Mouse (Mus musculus): ENCODE measurements around the gene Tas2r143. TPM values are rescaled to one million over a fixed set of nuclear protein-coding genes. Genes with fewer than 3 reads are reported as not detected.

Gene Tas2r143
- not detected in 2 replicates for polyA plus RNA-seq (2012)

DNA sequence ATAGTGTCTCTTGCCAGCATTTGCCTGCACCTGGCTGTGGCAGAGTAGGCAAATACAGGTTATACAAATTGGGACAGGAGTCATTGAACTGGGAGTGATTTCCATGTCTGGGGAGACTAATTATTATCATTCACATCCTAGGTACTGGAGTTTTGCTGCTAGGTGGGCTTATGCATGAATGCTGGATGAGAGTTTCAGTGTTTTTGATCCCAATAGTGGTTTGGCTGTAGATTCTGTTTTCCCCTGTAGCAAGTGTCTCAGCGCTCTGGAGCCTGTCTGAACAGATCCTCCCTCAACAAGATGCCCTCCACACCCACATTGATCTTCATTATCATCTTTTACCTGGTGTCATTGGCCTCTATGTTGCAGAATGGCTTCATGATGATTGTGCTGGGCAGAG is at the start of gene Tas2r143:
TSS of gene Tas2r143 (plus strand) at position 301 of the 400 bp plus-strand sequence.

DNA sequence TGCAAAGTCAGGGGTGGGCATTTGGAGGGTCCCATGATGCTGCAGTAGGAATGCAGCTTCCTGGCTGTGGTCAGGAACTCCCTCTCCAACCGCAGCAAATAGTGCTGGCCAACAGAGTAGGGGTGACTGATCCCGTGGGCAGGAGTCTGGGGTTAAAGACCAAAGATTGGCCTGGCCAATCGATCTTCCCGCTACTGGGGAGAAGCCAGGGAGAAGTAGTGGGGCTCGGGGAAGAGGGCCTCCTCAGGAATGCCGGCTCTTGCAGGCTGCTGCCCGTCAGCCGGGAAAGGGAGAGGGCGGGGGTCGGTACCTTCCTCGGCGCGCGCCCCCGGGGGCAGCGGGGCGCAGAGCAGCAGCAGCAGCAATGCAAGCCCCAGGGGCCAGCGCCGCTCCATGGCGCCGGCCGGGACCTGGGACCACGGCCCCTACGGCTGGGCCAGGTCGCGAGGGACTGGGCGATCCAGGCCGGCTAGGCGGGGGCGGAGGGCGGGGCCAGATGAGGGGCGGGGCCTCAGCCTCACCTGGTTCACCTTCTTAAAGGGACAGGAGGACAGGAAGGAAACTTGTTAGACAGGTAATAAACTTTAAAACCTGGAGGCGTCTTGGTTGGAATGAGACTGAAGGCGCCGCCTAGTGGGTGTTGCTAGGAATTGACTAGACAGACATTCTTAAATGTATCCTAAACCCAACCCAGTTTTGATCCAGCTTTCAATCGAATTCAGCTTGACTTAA is 27.1 kb upstream of the Tas2r143 start, which contains the start of gene Epha1:
TSS of gene Epha1 (minus strand) at position 453 of the 732 bp plus-strand sequence.

DNA sequence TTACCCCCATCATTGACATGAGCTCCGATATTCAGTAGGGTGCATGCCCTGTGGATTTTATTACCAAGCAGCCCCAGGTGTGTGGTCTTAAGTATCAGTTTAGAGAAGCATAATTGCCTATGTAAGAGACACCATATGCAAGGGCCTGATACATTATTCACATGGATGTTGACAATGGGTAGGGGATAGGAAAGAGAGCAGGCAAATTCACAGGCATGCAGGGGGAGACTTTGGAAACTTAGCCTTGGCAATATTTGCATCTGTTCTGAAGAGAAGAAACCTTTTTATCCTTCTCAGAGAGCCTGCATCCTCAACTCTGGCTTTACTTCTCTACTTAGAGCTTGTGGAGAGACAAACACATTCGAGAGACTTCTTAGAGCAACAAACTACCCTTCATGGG is 5.1 kb downstream of the Tas2r143 start, which contains the start of gene Tas2r135:
TSS of gene Tas2r135 (plus strand) at position 301 of the 400 bp plus-strand sequence.

GRCm38 (mm10) chr6:42434446-42434845 is 34.4 kb downstream of the Tas2r143 start, which contains the start of gene Tas2r126:
TSS of gene Tas2r126 (plus strand) at chr6:42434535.

Other genes with a start within 250 kb of the Tas2r143 start
- gene Tas2r144, start 184.9 kb upstream of the Tas2r143 start, polyA plus RNA-seq (2012): not detected in 2 replicates
- 0.81 and 1.2 TPM in 2 replicates for gene Gstk1, start 154.3 kb upstream of the Tas2r143 start, polyA plus RNA-seq (2012)
- not detected in 2 replicates for gene Tmem139, start 138.3 kb upstream of the Tas2r143 start, polyA plus RNA-seq (2012)
- gene Casp2, start 135.3 kb upstream of the Tas2r143 start, polyA plus RNA-seq (2012): 7.7 and 9.5 TPM in 2 replicates
- 0.02 and 0.06 TPM in 2 replicates for gene Clcn1, start 113.6 kb upstream of the Tas2r143 start, polyA plus RNA-seq (2012)
- gene Fam131b, start 75.6 kb upstream of the Tas2r143 start, polyA plus RNA-seq (2012): 0.05 TPM in 1 of 2 replicates, not detected in the other
- 1,535 and 1,622 TPM in 2 replicates for gene Zyx, start 50.6 kb upstream of the Tas2r143 start, polyA plus RNA-seq (2012)
- gene Epha1, start 27.0 kb upstream of the Tas2r143 start, polyA plus RNA-seq (2012): 0.11 and 0.14 TPM in 2 replicates
- not detected in 2 replicates for gene Tas2r135, start 5.2 kb downstream of the Tas2r143 start, polyA plus RNA-seq (2012)
- gene Tas2r126, start 34.3 kb downstream of the Tas2r143 start, polyA plus RNA-seq (2012): 0.08 TPM in 1 of 2 replicates, not detected in the other
- gene Olfr458, start 65.0 kb downstream of the Tas2r143 start, polyA plus RNA-seq (2012): not detected in 2 replicates
- gene Olfr457, start 76.1 kb downstream of the Tas2r143 start, polyA plus RNA-seq (2012): not detected in 2 replicates
- not detected in 2 replicates for gene Olfr456, start 87.0 kb downstream of the Tas2r143 start, polyA plus RNA-seq (2012)
- not detected in 2 replicates for gene Olfr455, start 147.3 kb downstream of the Tas2r143 start, polyA plus RNA-seq (2012)
- gene Tcaf3, start 197.5 kb downstream of the Tas2r143 start, polyA plus RNA-seq (2012): not detected in 2 replicates
- 0.04 TPM in 2 replicates for gene Tcaf2, start 245.0 kb downstream of the Tas2r143 start, polyA plus RNA-seq (2012)